ENCODE assay signal across 9 mouse cellular contexts in genomic region chr9:106201895-106202294, GRCm38 (mm10). TPM values are rescaled to one million over a fixed set of nuclear protein-coding genes. Genes with fewer than 3 reads are reported as not detected.
A peak's percentile ranks its signal among the peaks of the same experiment; 100 is the strongest.
DNase-seq lines count a peak whose midpoint lies in the region; ATAC-seq and TF ChIP-seq lines count a peak whose summit lies in the region.
"Had no signal": no experiment of that assay in that cellular context is flagged by ENCODE, and none has a peak within 500 bp of the region (broad histone marks: within the 10 kb centered on the region; RNA-seq: fewer than 3 reads in every experiment).

No protein-coding gene starts in this region.

- TF ChIP-seq CTCF in lung, embryonic 14.5 days (IDR thresholded peaks at IDR 0.05; ENCODE audit: low read depth), result no peak

- no peaks in the 10 kb centered on the region for H3K27me3 ChIP-seq in lung, embryonic 14.5 days (ENCODE audit: insufficient read depth, low read length)
- 0 out of 2 replicates have a peak, but pooled peaks cover 7% of the 10 kb centered on the region for H3K27me3 ChIP-seq in forebrain, embryonic 12.5 days
- no peaks in the 10 kb centered on the region for H3K27me3 ChIP-seq in limb, embryonic 11.5 days (ENCODE audit: control insufficient read depth, insufficient read depth, low read length)
- H3K27me3 ChIP-seq in stomach, embryonic 15.5 days (replicated peaks), result no peaks in the 10 kb centered on the region

- H3K4me2 ChIP-seq in lung, embryonic 14.5 days, result peak overlapping the region; percentile 70
- H3K4me2 ChIP-seq in forebrain, embryonic 12.5 days, result peak overlapping the region; percentile 69
- H3K4me2 ChIP-seq in limb, embryonic 11.5 days (ENCODE audit: low read depth, severe bottlenecking), result peak overlapping the region; percentile 69
- H3K4me2 ChIP-seq in stomach, embryonic 15.5 days, result no peak overlapping the region; the same call in 1 of the 2 replicates

- no peaks in the 10 kb centered on the region for H3K9me3 ChIP-seq in lung, embryonic 14.5 days (ENCODE audit: low read depth, low read length)
- H3K9me3 ChIP-seq in forebrain, embryonic 12.5 days, result no peaks in the 10 kb centered on the region
- H3K9me3 ChIP-seq in limb, embryonic 11.5 days (ENCODE audit: control insufficient read depth, low read length), result no peaks in the 10 kb centered on the region
- no peaks in the 10 kb centered on the region for H3K9me3 ChIP-seq in stomach, embryonic 15.5 days

- H3K9ac ChIP-seq in lung, embryonic 14.5 days, result no peak overlapping the region
- H3K9ac ChIP-seq in forebrain, embryonic 12.5 days, result no peak overlapping the region
- H3K9ac ChIP-seq in limb, embryonic 11.5 days (ENCODE audit: low read length), result no peak overlapping the region
- H3K9ac ChIP-seq in stomach, embryonic 15.5 days, result no peak overlapping the region

- no peak for DNase-seq in lung, embryonic 14.5 days
- DNase-seq in lung, postnatal 10 days, result no peak
- DNase-seq in limb, embryonic 11.5 days (ENCODE audit: low spot score), result no peak
- DNase-seq in cerebellum, postnatal 10 days, result no peak
- DNase-seq in urinary bladder, postnatal 10 days (ENCODE audit: low spot score), result no peak
- DNase-seq: cerebellum, postnatal 36 days; spleen, adult 18-20 months had no signal

- ATAC-seq in lung, embryonic 14.5 days (ENCODE audit: insufficient read depth), result no peak
- no peak for ATAC-seq in forebrain, embryonic 12.5 days (ENCODE audit: low FRiP score)
- no peak for ATAC-seq in limb, embryonic 11.5 days (ENCODE audit: insufficient number of reproducible peaks, low FRiP score, low TSS enrichment, low read depth)
- ATAC-seq in stomach, embryonic 15.5 days (ENCODE audit: insufficient read depth, low FRiP score, low read depth), result no peak

- 0 out of 2 replicates have a peak, but pooled peaks cover 9% of the 10 kb centered on the region for H3K36me3 ChIP-seq in lung, embryonic 14.5 days (ENCODE audit: insufficient read depth)
- no peaks in the 10 kb centered on the region for H3K36me3 ChIP-seq in forebrain, embryonic 12.5 days (replicated peaks)
- no peaks in the 10 kb centered on the region; the same call in 1 of the 2 replicates for H3K36me3 ChIP-seq in limb, embryonic 11.5 days (ENCODE audit: control insufficient read depth, insufficient read depth, low read length)
- no peaks in the 10 kb centered on the region for H3K36me3 ChIP-seq in stomach, embryonic 15.5 days

- H3K27ac ChIP-seq in lung, embryonic 14.5 days (ENCODE audit: low read depth), result no peak overlapping the region
- H3K27ac ChIP-seq in forebrain, embryonic 12.5 days, result no peak overlapping the region
- no peak overlapping the region for H3K27ac ChIP-seq in limb, embryonic 11.5 days (replicated peaks; ENCODE audit: low read depth, low read length)
- H3K27ac ChIP-seq in stomach, embryonic 15.5 days, result peak overlapping the region; percentile 4; the same call in 1 of the 2 replicates

- H3K4me3 ChIP-seq in lung, embryonic 14.5 days (ENCODE audit: low read depth, low read length), result no peak overlapping the region; the same call in 1 of the 2 replicates
- no peak overlapping the region for H3K4me3 ChIP-seq in forebrain, embryonic 12.5 days (replicated peaks)
- H3K4me3 ChIP-seq in limb, embryonic 11.5 days (ENCODE audit: low read depth, low read length), result peak overlapping the region; percentile 57; the same call in 1 of the 2 replicates
- H3K4me3 ChIP-seq in stomach, embryonic 15.5 days (replicated peaks), result peak overlapping the region; percentile 71; the same call in 1 of the 2 replicates

- peaks cover 21% of the 10 kb centered on the region for H3K4me1 ChIP-seq in lung, embryonic 14.5 days (ENCODE audit: insufficient read depth)
- H3K4me1 ChIP-seq in forebrain, embryonic 12.5 days, result peaks cover 55% of the 10 kb centered on the region
- H3K4me1 ChIP-seq in limb, embryonic 11.5 days (ENCODE audit: control insufficient read depth, insufficient read depth, low read length), result peaks cover 13% of the 10 kb centered on the region
- peaks cover 39% of the 10 kb centered on the region for H3K4me1 ChIP-seq in stomach, embryonic 15.5 days

- WGBS in lung, embryonic 14.5 days, result 71% methylated on average over 3 of the region's 3 CpGs
- 85% methylated on average over 3 of the region's 3 CpGs for WGBS in forebrain, embryonic 12.5 days
- 91% methylated on average over 3 of the region's 3 CpGs for WGBS in limb, embryonic 11.5 days
- 79% methylated on average over 3 of the region's 3 CpGs for WGBS in stomach, embryonic 15.5 days

RNA-seq across cellular contexts. Expression of gene Twf2, which starts 1.0 kb away (rescaled TPM):
- 77.0 and 78.1 TPM in 2 replicates for polyA plus RNA-seq in lung, embryonic 14.5 days (2014; fragmentation: Nextera tagmentation; extraction: Ambion mirVana)
- 53.9 and 59.3 TPM in 2 replicates for polyA plus RNA-seq in forebrain, embryonic 12.5 days (2016; fragmentation: Nextera tagmentation; extraction: Ambion mirVana)
- polyA plus RNA-seq in limb, embryonic 11.5 days (2014; fragmentation: Nextera tagmentation; extraction: Ambion mirVana), result 66.5 and 68.5 TPM in 2 replicates
- polyA plus RNA-seq in stomach, embryonic 15.5 days (2015; fragmentation: Nextera tagmentation; extraction: Ambion mirVana), result 53.9 and 64.0 TPM in 2 replicates

RNA-seq across cellular contexts. Expression of gene Ppm1m, which starts 2.3 kb away (rescaled TPM):
- polyA plus RNA-seq in lung, embryonic 14.5 days (2014; fragmentation: Nextera tagmentation; extraction: Ambion mirVana), result 49.2 and 55.0 TPM in 2 replicates
- 29.6 and 33.3 TPM in 2 replicates for polyA plus RNA-seq in forebrain, embryonic 12.5 days (2016; fragmentation: Nextera tagmentation; extraction: Ambion mirVana)
- polyA plus RNA-seq in limb, embryonic 11.5 days (2014; fragmentation: Nextera tagmentation; extraction: Ambion mirVana), result 42.2 and 42.4 TPM in 2 replicates
- 39.0 and 42.0 TPM in 2 replicates for polyA plus RNA-seq in stomach, embryonic 15.5 days (2015; fragmentation: Nextera tagmentation; extraction: Ambion mirVana)

RNA-seq across cellular contexts. Expression of gene Tlr9, which starts 20.5 kb away (rescaled TPM):
- polyA plus RNA-seq in lung, embryonic 14.5 days (2014; fragmentation: Nextera tagmentation; extraction: Ambion mirVana), result 0.08 and 0.09 TPM in 2 replicates
- not detected in 2 replicates for polyA plus RNA-seq in forebrain, embryonic 12.5 days (2016; fragmentation: Nextera tagmentation; extraction: Ambion mirVana)
- not detected in 2 replicates for polyA plus RNA-seq in limb, embryonic 11.5 days (2014; fragmentation: Nextera tagmentation; extraction: Ambion mirVana)
- 0.12 and 0.15 TPM in 2 replicates for polyA plus RNA-seq in stomach, embryonic 15.5 days (2015; fragmentation: Nextera tagmentation; extraction: Ambion mirVana)

RNA-seq across cellular contexts. Expression of gene Wdr82, which starts 31.2 kb away (rescaled TPM):
- 26.7 and 26.9 TPM in 2 replicates for polyA plus RNA-seq in lung, embryonic 14.5 days (2014; fragmentation: Nextera tagmentation; extraction: Ambion mirVana)
- polyA plus RNA-seq in forebrain, embryonic 12.5 days (2016; fragmentation: Nextera tagmentation; extraction: Ambion mirVana), result 38.1 and 41.2 TPM in 2 replicates
- 26.4 and 31.3 TPM in 2 replicates for polyA plus RNA-seq in limb, embryonic 11.5 days (2014; fragmentation: Nextera tagmentation; extraction: Ambion mirVana)
- polyA plus RNA-seq in stomach, embryonic 15.5 days (2015; fragmentation: Nextera tagmentation; extraction: Ambion mirVana), result 19.7 and 20.4 TPM in 2 replicates

RNA-seq across cellular contexts. Expression of gene Glyctk, which starts 44.0 kb away (rescaled TPM):
- 1.5 and 1.6 TPM in 2 replicates for polyA plus RNA-seq in lung, embryonic 14.5 days (2014; fragmentation: Nextera tagmentation; extraction: Ambion mirVana)
- 9.1 and 10.2 TPM in 2 replicates for polyA plus RNA-seq in forebrain, embryonic 12.5 days (2016; fragmentation: Nextera tagmentation; extraction: Ambion mirVana)
- polyA plus RNA-seq in limb, embryonic 11.5 days (2014; fragmentation: Nextera tagmentation; extraction: Ambion mirVana), result 1.2 and 2.1 TPM in 2 replicates
- 2.8 and 3.1 TPM in 2 replicates for polyA plus RNA-seq in stomach, embryonic 15.5 days (2015; fragmentation: Nextera tagmentation; extraction: Ambion mirVana)

Comparison
In these comparisons a context has a peak if more than half of its experiments do, and no peak if none do; other contexts are left out.
1. H3K4me3 ChIP-seq: peak in limb, embryonic 11.5 days (single experiment) and stomach, embryonic 15.5 days (single experiment); none in lung, embryonic 14.5 days (single experiment) and forebrain, embryonic 12.5 days (single experiment).